Mouse (Mus musculus) brain, embryonic 14.5 days (tissue): Measurements from ENCODE around the gene Suv39h1.

Source experiments
- CTCF ChIP-seq: fragments of 200-500 bp; IDR thresholded peaks from 2 replicates; pipeline ENCODE4 v1.5.1; 2012; ENCODE audit warnings: inconsistent platforms, mild to moderate bottlenecking, moderate library complexity, borderline replicate concordance; ENCODE audit not compliant: insufficient read depth, insufficient read length; ENCODE audit errors: extremely low read depth
- POLR2A ChIP-seq: fragments of 200-500 bp; IDR thresholded peaks from 2 replicates; pipeline ENCODE4 v1.6.1; 2012; ENCODE audit warnings: mild to moderate bottlenecking, inconsistent platforms, borderline replicate concordance; ENCODE audit not compliant: poor library complexity, insufficient read depth, insufficient read length, severe bottlenecking; ENCODE audit errors: extremely low read depth

- no peak for TF ChIP-seq CTCF
- no peak for TF ChIP-seq POLR2A
Measured at GRCm38 (mm10) chrX:8024795-8025194, 49.8 kb downstream of the Suv39h1 start.
